Mouse (Mus musculus): ENCODE measurements around the gene Gnl1.

DNA sequence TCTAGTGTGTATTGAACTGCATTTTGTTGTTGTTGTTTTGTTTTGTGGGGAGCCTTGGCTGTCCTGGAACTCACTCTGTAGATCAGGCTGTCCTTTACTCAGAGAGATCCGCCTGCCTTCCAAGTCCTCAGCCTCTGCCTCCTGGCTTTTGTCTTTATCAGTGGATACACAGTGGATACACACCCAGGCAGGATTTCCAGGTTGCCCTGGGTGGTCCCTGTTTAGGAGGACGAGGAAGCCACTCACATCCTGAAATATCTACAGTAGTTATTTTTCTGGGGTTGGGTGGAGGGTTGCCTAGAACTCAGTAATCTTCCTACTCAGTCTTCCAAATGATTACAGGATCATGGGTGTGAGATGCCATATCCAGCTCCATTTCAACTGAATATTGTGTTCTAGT is 39.3 kb downstream of the Gnl1 start:
- TF ChIP-seq CTCF (IDR thresholded peaks at IDR 0.05; ENCODE audit: low read depth, low read length) (no peak), GATA1 (IDR thresholded peaks at IDR 0.05; ENCODE audit: borderline replicate concordance, low read length) (no peak), TAL1 (conservative IDR thresholded peaks at IDR 0.05; ENCODE audit: low read depth, low read length) (no peak)

Data from G1E (cell line).